22 mouse cellular contexts compared by ENCODE assay signal in the genomic region with DNA sequence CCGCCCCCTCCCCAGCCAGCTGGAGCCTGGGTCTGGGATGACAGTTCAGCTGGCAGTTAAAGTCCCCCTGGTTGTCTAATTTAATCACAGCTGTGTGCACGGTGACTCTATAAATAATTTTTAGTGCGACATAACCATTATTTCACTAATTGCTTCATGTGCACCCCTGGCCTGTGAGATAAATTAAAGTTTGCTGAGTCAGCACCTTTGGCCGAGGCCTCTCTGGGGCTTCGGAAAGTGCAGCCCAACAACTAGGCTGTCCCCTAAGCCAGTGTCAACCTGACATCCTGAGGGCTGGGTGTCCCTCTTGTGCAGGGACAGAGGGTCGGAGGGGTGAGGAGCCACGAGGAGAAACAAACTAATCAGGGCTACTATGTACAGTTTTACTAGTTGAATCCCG. TPM values are rescaled to one million over a fixed set of nuclear protein-coding genes. Genes with fewer than 3 reads are reported as not detected.
DNase-seq lines count a peak whose midpoint lies in the region; ATAC-seq and TF ChIP-seq lines count a peak whose summit lies in the region.
"Had no signal": no experiment of that assay in that cellular context is flagged by ENCODE, and none has a peak within 500 bp of the region (broad histone marks: within the 10 kb centered on the region; RNA-seq: fewer than 3 reads in every experiment).

No protein-coding gene starts in this region.

- peaks cover 59% of the 10 kb centered on the region for H3K4me1 ChIP-seq in neural tube, embryonic 13.5 days (replicated peaks)
- H3K4me1 ChIP-seq in ES-E14 (ENCODE audit: control insufficient read depth in 2 of 2, insufficient read depth in 2 of 2, low read length in 2 of 2, poor library complexity in 1 of 2): peaks cover 0 to 6% of the 10 kb centered on the region in 2 experiments; a peak in 2 of 4 replicates
- H3K4me1 ChIP-seq in neural tube, embryonic 15.5 days: peaks cover 22% of the 10 kb centered on the region
- no peaks in the 10 kb centered on the region for H3K4me1 ChIP-seq in heart, embryonic 12.5 days (replicated peaks)
- H3K4me1 ChIP-seq: embryonic facial prominence, embryonic 12.5 days had no signal

- no peak overlapping the region for H3K4me2 ChIP-seq in neural tube, embryonic 13.5 days
- H3K4me2 ChIP-seq in neural tube, embryonic 15.5 days: no peak overlapping the region
- no peak overlapping the region for H3K4me2 ChIP-seq in heart, embryonic 12.5 days
- H3K4me2 ChIP-seq: embryonic facial prominence, embryonic 12.5 days; forebrain, embryonic 13.5 days; forebrain, embryonic 15.5 days had no signal

- H3K36me3 ChIP-seq in neural tube, embryonic 13.5 days: no peaks in the 10 kb centered on the region
- H3K36me3 ChIP-seq in ES-E14 (ENCODE audit: control insufficient read depth, insufficient read depth, low read length, poor library complexity, severe bottlenecking): no peaks in the 10 kb centered on the region
- H3K36me3 ChIP-seq in neural tube, embryonic 15.5 days: no peaks in the 10 kb centered on the region
- H3K36me3 ChIP-seq in heart, embryonic 12.5 days: no peaks in the 10 kb centered on the region
- H3K36me3 ChIP-seq: embryonic facial prominence, embryonic 10.5 days; embryonic facial prominence, embryonic 12.5 days; forebrain, embryonic 15.5 days had no signal

- WGBS in neural tube, embryonic 13.5 days: 54% methylated on average over 8 of the region's 8 CpGs
- WGBS in neural tube, embryonic 15.5 days: 43% methylated on average over 8 of the region's 8 CpGs
- WGBS in heart, embryonic 12.5 days: 75% methylated on average over 8 of the region's 8 CpGs

- no peak for DNase-seq in neural tube, embryonic 10.5 days (ENCODE audit: extremely low spot score, low spot score)
- no peak for DNase-seq in ES-E14 (ENCODE audit: low read depth, low spot score)
- DNase-seq in mesoderm, embryonic 11.5 days (ENCODE audit: low read depth, low spot score): peak; percentile 23
- DNase-seq in gastrocnemius, postnatal 10 days: no peak
- DNase-seq in gastrocnemius, postnatal 36 days: no peak
- DNase-seq: adrenal gland, adult 8-10 months; adrenal gland, postnatal 14 days; adrenal gland, postnatal 36 days; cerebellum, adult 11-12 months; cerebellum, adult 2 months; cerebellum, adult 9-10 months; cerebellum, postnatal 25 days; forebrain, postnatal 0 days had no signal

- H3K27ac ChIP-seq in neural tube, embryonic 13.5 days (replicated peaks): no peak overlapping the region
- H3K27ac ChIP-seq in ES-E14 (ENCODE audit: insufficient read depth, low read depth, low read length, poor library complexity, severe bottlenecking): no peak overlapping the region
- H3K27ac ChIP-seq in neural tube, embryonic 15.5 days (replicated peaks): no peak overlapping the region
- no peak overlapping the region for H3K27ac ChIP-seq in heart, embryonic 12.5 days (ENCODE audit: poor library complexity, severe bottlenecking)
- H3K27ac ChIP-seq: embryonic facial prominence, embryonic 10.5 days; embryonic facial prominence, embryonic 12.5 days; forebrain, embryonic 13.5 days; forebrain, embryonic 15.5 days had no signal

- no peaks in the 10 kb centered on the region for H3K9me3 ChIP-seq in neural tube, embryonic 13.5 days
- H3K9me3 ChIP-seq in ES-E14 (ENCODE audit: control insufficient read depth, insufficient read depth, low read depth, low read length): no peaks in the 10 kb centered on the region
- H3K9me3 ChIP-seq in neural tube, embryonic 15.5 days (replicated peaks): no peaks in the 10 kb centered on the region
- no peaks in the 10 kb centered on the region for H3K9me3 ChIP-seq in heart, embryonic 12.5 days (replicated peaks)
- H3K9me3 ChIP-seq: embryonic facial prominence, embryonic 10.5 days; embryonic facial prominence, embryonic 12.5 days; forebrain, embryonic 13.5 days; forebrain, embryonic 15.5 days had no signal

- in situ Hi-C loops in ES-E14 (cut with MboI; ENCODE audit: low sequenced_read_pairs in 2 of 2, unreplicated experiment in 2 of 2): no loop called here

- no peak overlapping the region for H3K9ac ChIP-seq in neural tube, embryonic 13.5 days
- no peak overlapping the region for H3K9ac ChIP-seq in ES-E14 (ENCODE audit: insufficient read depth, low read depth, low read length, poor library complexity, severe bottlenecking)
- H3K9ac ChIP-seq in neural tube, embryonic 15.5 days (replicated peaks): no peak overlapping the region
- H3K9ac ChIP-seq in heart, embryonic 12.5 days: no peak overlapping the region
- H3K9ac ChIP-seq: embryonic facial prominence, embryonic 12.5 days; forebrain, embryonic 13.5 days; forebrain, embryonic 15.5 days; forebrain, postnatal 0 days had no signal

- H3K4me3 ChIP-seq in neural tube, embryonic 13.5 days: no peak overlapping the region
- no peak overlapping the region for H3K4me3 ChIP-seq in ES-E14 (ENCODE audit: insufficient read depth in 1 of 2, low read depth in 1 of 2, low read length in 2 of 2, poor library complexity in 1 of 2, severe bottlenecking in 1 of 2)
- H3K4me3 ChIP-seq in neural tube, embryonic 15.5 days (replicated peaks): no peak overlapping the region
- H3K4me3 ChIP-seq in heart, embryonic 12.5 days: no peak overlapping the region
- H3K4me3 ChIP-seq: embryonic facial prominence, embryonic 10.5 days; embryonic facial prominence, embryonic 12.5 days; forebrain, embryonic 13.5 days; forebrain, embryonic 15.5 days had no signal

- H3K27me3 ChIP-seq in neural tube, embryonic 13.5 days: peaks cover 86% of the 10 kb centered on the region
- H3K27me3 ChIP-seq in neural tube, embryonic 15.5 days (replicated peaks): peaks cover 39% of the 10 kb centered on the region
- peaks cover 90% of the 10 kb centered on the region for H3K27me3 ChIP-seq in heart, embryonic 12.5 days (replicated peaks)
- H3K27me3 ChIP-seq: forebrain, embryonic 15.5 days had no signal

- ATAC-seq in neural tube, embryonic 13.5 days (ENCODE audit: low read depth): peak; percentile 44
- 0 out of 2 replicates have a peak, but pooled peaks have one; percentile 35 for ATAC-seq in neural tube, embryonic 15.5 days (ENCODE audit: low FRiP score)
- no peak for ATAC-seq in heart, embryonic 12.5 days (ENCODE audit: insufficient number of reproducible peaks, low FRiP score)
- ATAC-seq: activated CD4-positive, CD25-positive, alpha-beta regulatory T cell, adult 4 months; forebrain, embryonic 13.5 days; forebrain, embryonic 15.5 days; forebrain, postnatal 0 days; Patski had no signal

- intact Hi-C loops in gastrocnemius, postnatal 36 days (cut with DNase I): no loop called here

TF ChIP-seq in ES-E14, 5 proteins besides CTCF, POLR2A, EP300 and RAD21:
- no peak for TF ChIP-seq ZC3H11A (IDR thresholded peaks at IDR 0.05; ENCODE audit: borderline replicate concordance, low read depth, low read length)
- TF ChIP-seq HCFC1 (IDR thresholded peaks at IDR 0.05; ENCODE audit: borderline replicate concordance, insufficient read depth, low read length): no peak
- no peak for TF ChIP-seq ZNF384 (IDR thresholded peaks at IDR 0.05; ENCODE audit: low read depth, low read length)
- peak; percentile 98 for TF ChIP-seq MAFK (IDR thresholded peaks at IDR 0.05; ENCODE audit: insufficient read depth, low read depth, low read length)

RNA-seq across cellular contexts. Expression of a gene that starts 25.2 kb away (rescaled TPM):
- polyA plus RNA-seq in neural tube, embryonic 13.5 days (2015; fragmentation: Nextera tagmentation; extraction: Ambion mirVana): 11.1 and 11.4 TPM in 2 replicates
- 0.13 and 0.21 TPM in 2 replicates for total RNA-seq in ES-E14 (2012; rRNA removed)
- 11.9 and 15.2 TPM in 2 replicates for polyA plus RNA-seq in neural tube, embryonic 15.5 days (2015; fragmentation: Nextera tagmentation; extraction: Ambion mirVana)
- under 1 TPM; 0.07 to 0.25 TPM for total RNA-seq in gastrocnemius, postnatal 10 days (2021)
- polyA plus RNA-seq in heart, embryonic 12.5 days (2016; fragmentation: Nextera tagmentation; extraction: Ambion mirVana): not detected in 2 replicates
- total RNA-seq in gastrocnemius, postnatal 36 days (2021): under 1 TPM; 0.10 to 0.20 TPM
- polyA plus RNA-seq: activated CD4-positive, CD25-positive, alpha-beta regulatory T cell, adult 4 months; Patski had no signal

RNA-seq across cellular contexts. Expression of a gene that starts 27.8 kb away (rescaled TPM):
- polyA plus RNA-seq in neural tube, embryonic 13.5 days (2015; fragmentation: Nextera tagmentation; extraction: Ambion mirVana): 51.3 and 57.3 TPM in 2 replicates
- total RNA-seq in ES-E14 (2012; rRNA removed): 36.4 and 48.2 TPM in 2 replicates
- polyA plus RNA-seq in neural tube, embryonic 15.5 days (2015; fragmentation: Nextera tagmentation; extraction: Ambion mirVana): 65.6 and 68.3 TPM in 2 replicates
- 10 to 100 TPM; 17.5 to 18.6 TPM for total RNA-seq in gastrocnemius, postnatal 10 days (2021)
- 39.7 and 40.6 TPM in 2 replicates for polyA plus RNA-seq in heart, embryonic 12.5 days (2016; fragmentation: Nextera tagmentation; extraction: Ambion mirVana)
- total RNA-seq in gastrocnemius, postnatal 36 days (2021): 10 to 100 TPM; 19.5 to 20.8 TPM
